Mouse (Mus musculus) heart, embryonic 15.5 days (tissue): ENCODE measurements around the gene Gm10295. TPM values are rescaled to one million over a fixed set of nuclear protein-coding genes. Genes with fewer than 3 reads are reported as not detected.

ENCODE experiments used
- ATAC-seq: fragments of 200-750 bp; cut with Nextera tagmentation; replicated peaks from 2 replicates; pipeline ENCODE4 v1.8.0; 2017; ENCODE audit warnings: low read depth, moderate TSS enrichment; ENCODE audit not compliant: insufficient number of reproducible peaks, insufficient read depth, low FRiP score
- H3K27ac ChIP-seq: fragments of 300-500 bp; sonication (generic); 2 replicates; pipeline ENCODE4 v1.5.1; 2015; ENCODE audit warnings: mild to moderate bottlenecking, inconsistent platforms
- H3K27me3 ChIP-seq: fragments of 300-500 bp; sonication (generic); 2 replicates; pipeline ENCODE4 v1.6.1; 2015; ENCODE audit warnings: inconsistent platforms
- H3K36me3 ChIP-seq: fragments of 300-500 bp; sonication (generic); 2 replicates; pipeline ENCODE4 v1.6.1; 2015; ENCODE audit warnings: mild to moderate bottlenecking, inconsistent platforms
- H3K4me1 ChIP-seq: fragments of 300-500 bp; sonication (generic); replicated peaks from 2 replicates; pipeline ENCODE4 v1.6.1; 2015; ENCODE audit warnings: inconsistent platforms
- H3K4me2 ChIP-seq: fragments of 300-500 bp; sonication (generic); 2 replicates; pipeline ENCODE4 v1.6.1; 2015; ENCODE audit warnings: inconsistent platforms, mild to moderate bottlenecking, moderate library complexity
- H3K4me3 ChIP-seq: fragments of 300-500 bp; sonication (generic); 2 replicates; pipeline ENCODE4 v1.5.1; 2015; ENCODE audit warnings: mild to moderate bottlenecking, inconsistent platforms
- H3K9ac ChIP-seq: fragments of 300-500 bp; sonication (generic); 2 replicates; pipeline ENCODE4 v1.6.1; 2015; ENCODE audit warnings: mild to moderate bottlenecking, inconsistent platforms
- H3K9me3 ChIP-seq: fragments of 300-500 bp; sonication (generic); replicated peaks from 2 replicates; pipeline ENCODE4 v1.6.1; 2016; ENCODE audit warnings: inconsistent platforms
- WGBS: fragments of 180-500 bp; shearing (Covaris S2); methylation state at CpG from one replicate; pipeline ENCODE4 v1.1.7; 2015; ENCODE audit warnings: mixed read lengths; 5-methylcytosine and 5-hydroxymethylcytosine counted together
- polyA plus RNA-seq: library from polyadenylated mRNA; unstranded; fragments of >200 nt; fragmentation: Nextera tagmentation; extraction: Ambion mirVana; gene quantifications from 2 replicates; pipeline ENCODE4 v1.2.1, GENCODE M21; 2015

The Gm10295 gene
- polyA plus RNA-seq, 1 experiment from 2014 or later: not detected

DNA sequence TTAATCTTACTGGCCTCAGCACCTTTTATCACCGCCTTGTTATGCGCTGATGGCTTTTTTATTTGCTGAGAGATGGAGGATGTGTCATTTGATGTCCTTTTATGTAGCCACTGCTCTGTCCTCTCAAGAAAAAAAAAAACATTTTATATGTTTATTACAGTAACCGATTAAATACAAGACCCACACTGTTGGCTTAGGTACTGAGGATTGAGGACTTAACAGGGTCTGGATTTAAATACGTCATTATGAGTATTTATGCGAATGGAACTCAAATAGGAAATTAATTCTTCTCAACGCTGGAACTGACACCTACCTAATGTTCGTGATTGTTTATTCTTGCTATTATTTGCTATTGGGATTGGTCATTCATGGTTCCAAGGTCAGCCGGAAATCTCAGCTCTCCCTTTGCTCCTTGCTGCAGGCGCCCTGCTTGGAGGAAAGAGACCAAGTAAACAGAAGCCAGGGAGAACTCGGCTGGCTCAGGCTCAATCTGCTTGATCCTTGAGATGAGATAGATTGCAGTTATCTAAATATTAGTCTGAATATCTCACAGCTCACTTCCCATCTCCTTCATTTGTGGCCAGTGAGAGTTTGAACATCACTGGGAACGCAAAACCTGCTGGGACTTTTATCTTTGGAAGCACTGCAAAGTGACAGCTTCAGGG lies 26.2 kb downstream of the Gm10295 start:
- 61% methylated on average over 11 of the region's 11 CpGs for WGBS
- no peak for ATAC-seq
- H3K4me2 ChIP-seq: no peak overlapping the region

DNA sequence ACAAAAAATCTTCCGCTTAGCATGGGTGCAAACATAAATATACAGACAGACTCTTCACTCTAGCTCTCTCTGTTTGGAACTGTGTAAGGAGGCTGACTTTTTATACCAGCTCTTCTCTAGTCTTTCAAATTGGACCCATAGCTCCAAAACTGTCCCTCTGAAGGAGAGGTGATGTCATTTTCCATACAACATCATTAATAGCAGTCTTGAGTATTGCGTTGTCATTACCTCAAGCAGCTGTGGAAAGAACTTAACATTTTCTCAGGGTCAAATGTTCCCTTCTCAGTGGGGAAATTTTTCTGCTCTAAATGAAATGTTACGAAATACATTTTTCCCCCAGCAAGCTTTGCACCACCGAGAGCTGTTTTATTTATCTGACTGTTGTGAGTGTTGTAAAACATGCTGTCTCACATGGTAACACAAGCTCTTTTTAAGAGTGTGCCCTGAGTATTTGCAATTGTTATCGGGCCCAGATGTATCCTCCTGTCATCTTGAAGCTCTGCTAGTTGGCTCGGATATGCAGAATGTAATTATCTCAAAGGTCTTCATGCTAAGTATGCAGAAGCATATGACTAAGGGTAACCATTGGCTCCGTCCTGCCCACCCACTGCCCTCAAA lies 38.0 kb downstream of the Gm10295 start:
- Histone ChIP-seq H3K27ac (peak overlapping the region; percentile 62; the same call in 1 of the 2 replicates), H3K4me2 (no peak overlapping the region), H3K9ac (no peak overlapping the region), H3K4me3 (no peak overlapping the region), H3K36me3 (no peaks in the 10 kb centered on the region), H3K27me3 (no peaks in the 10 kb centered on the region), H3K4me1 (0 out of 2 replicates have a peak, but pooled peaks cover 3% of the 10 kb centered on the region), H3K9me3 (no peaks in the 10 kb centered on the region)
- 58% methylated on average over 7 of the region's 7 CpGs for WGBS
- ATAC-seq: 0 out of 2 replicates have a peak, but pooled peaks have one; percentile 50

More for the DNA sequence above, 26.2 kb downstream of the Gm10295 start:
- Histone ChIP-seq H3K4me3 (no peak overlapping the region), H3K36me3 (no peaks in the 10 kb centered on the region), H3K4me1 (no peaks in the 10 kb centered on the region), H3K27ac (no peak overlapping the region), H3K27me3 (no peaks in the 10 kb centered on the region), H3K9me3 (no peaks in the 10 kb centered on the region), H3K9ac (no peak overlapping the region)

DNA sequence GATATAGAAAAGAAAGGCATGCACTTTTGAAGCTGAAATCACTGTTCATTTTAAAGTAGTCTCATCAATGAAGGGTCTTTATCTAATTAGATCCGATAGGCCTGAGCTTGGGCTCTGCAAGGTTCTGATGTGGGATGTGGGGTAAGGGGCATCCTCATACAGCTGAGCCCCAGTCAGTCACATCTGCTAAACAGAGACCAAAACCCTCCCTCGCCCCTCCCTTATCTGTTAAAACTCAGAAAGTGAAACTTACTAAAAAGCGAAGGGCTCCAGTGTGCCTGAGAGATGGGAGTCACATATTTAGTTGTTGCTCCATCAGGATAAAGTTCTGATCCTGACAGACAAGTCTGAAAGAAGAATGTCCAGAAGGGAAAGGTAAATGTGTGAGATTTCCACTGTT lies 38.9 kb downstream of the Gm10295 start:
- Histone ChIP-seq H3K4me1 (0 out of 2 replicates have a peak, but pooled peaks cover 3% of the 10 kb centered on the region), H3K9ac (no peak overlapping the region), H3K9me3 (no peaks in the 10 kb centered on the region), H3K4me2 (no peak overlapping the region), H3K36me3 (no peaks in the 10 kb centered on the region), H3K4me3 (no peak overlapping the region), H3K27me3 (no peaks in the 10 kb centered on the region), H3K27ac (peak overlapping the region; percentile 62)
- no peak for ATAC-seq
- WGBS: 46% methylated on average over 3 of the region's 3 CpGs

- WGBS: 46% methylated on average over 11 of the region's 11 CpGs
- Histone ChIP-seq H3K27me3 (no peaks in the 10 kb centered on the region), H3K4me1 (0 out of 2 replicates have a peak, but pooled peaks cover 3% of the 10 kb centered on the region), H3K9me3 (no peaks in the 10 kb centered on the region), H3K4me2 (no peak overlapping the region), H3K27ac (peak overlapping the region; percentile 48), H3K9ac (no peak overlapping the region), H3K36me3 (no peaks in the 10 kb centered on the region), H3K4me3 (no peak overlapping the region)
- ATAC-seq: peak; percentile 66; the same call in 1 of the 2 replicates
These were observed 39.9 kb downstream of the Gm10295 start for GRCm38 (mm10) chr7:71311411-71311810.

DNA sequence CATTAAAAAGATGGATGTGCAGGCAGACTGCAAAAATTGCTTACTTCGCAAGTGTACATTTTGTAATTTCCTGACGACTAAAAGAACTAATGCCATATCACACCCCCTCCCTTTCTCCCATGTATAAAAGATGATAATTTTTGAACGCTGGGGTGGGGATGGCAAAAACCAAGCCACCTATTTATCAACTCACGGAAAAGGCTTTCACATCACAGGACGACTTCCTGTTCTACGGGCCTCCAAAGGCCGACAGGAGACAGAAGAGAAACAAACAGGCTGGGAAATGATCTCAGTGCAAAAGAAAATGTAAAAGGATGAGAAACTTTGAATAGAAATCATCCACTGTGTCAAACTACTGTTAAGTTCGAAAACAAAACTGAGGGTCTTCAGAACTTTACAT lies 43.2 kb downstream of the Gm10295 start:
- no peak overlapping the region for H3K27ac ChIP-seq
- no peaks in the 10 kb centered on the region for H3K36me3 ChIP-seq
- no peak for ATAC-seq
- WGBS: 62% methylated on average over 8 of the region's 8 CpGs
- H3K9ac ChIP-seq: no peak overlapping the region
- H3K27me3 ChIP-seq: no peaks in the 10 kb centered on the region
- H3K4me1 ChIP-seq: 0 out of 2 replicates have a peak, but pooled peaks cover 3% of the 10 kb centered on the region
- no peak overlapping the region for H3K4me3 ChIP-seq
- H3K9me3 ChIP-seq: no peaks in the 10 kb centered on the region
- H3K4me2 ChIP-seq: no peak overlapping the region

- WGBS: 71% methylated on average over 4 of the region's 4 CpGs
- Histone ChIP-seq H3K27ac (no peak overlapping the region), H3K36me3 (no peaks in the 10 kb centered on the region), H3K27me3 (no peaks in the 10 kb centered on the region), H3K4me3 (no peak overlapping the region), H3K4me2 (no peak overlapping the region), H3K9me3 (no peaks in the 10 kb centered on the region), H3K4me1 (peaks cover 4% of the 10 kb centered on the region; the same call in 1 of the 2 replicates), H3K9ac (no peak overlapping the region)
- no peak for ATAC-seq
These were observed 48.6 kb downstream of the Gm10295 start for GRCm38 (mm10) chr7:71302714-71303113.
